Mouse (Mus musculus): ENCODE results near the gene Ccin. TPM values are rescaled to one million over a fixed set of nuclear protein-coding genes. Genes with fewer than 3 reads are reported as not detected.

The Ccin gene
- polyA plus RNA-seq (2015; fragmentation: Nextera tagmentation; extraction: Ambion mirVana): not detected in 2 replicates

DNA sequence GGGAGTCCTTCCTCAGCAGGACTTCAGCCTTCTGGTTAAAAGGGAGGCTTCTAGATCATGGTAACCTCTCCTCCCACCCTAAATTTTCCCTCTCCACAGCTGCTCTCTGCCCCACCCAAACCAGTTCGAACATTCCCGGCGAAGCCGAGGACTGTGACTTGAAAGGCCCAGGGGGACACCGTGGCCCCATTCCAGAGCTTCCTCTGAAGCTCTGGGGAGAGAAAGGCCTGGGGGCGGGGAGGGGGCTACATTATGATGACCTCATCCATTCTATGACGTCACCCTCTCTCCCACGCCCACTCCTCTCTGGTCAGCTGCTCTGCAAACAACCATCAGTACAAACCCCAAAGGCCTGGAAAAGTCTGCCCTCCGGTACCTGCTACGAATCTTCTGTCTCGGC is at the start of gene Ccin:
Gene Ccin, plus strand, starts transcription at position 303 of the 400 bp plus-strand sequence.

GRCm38 (mm10) chr4:43957292-43957845 is 25.9 kb upstream of the Ccin start, which contains the start of gene Glipr2:
Glipr2 (plus strand) TSS chr4:43957401.

DNA sequence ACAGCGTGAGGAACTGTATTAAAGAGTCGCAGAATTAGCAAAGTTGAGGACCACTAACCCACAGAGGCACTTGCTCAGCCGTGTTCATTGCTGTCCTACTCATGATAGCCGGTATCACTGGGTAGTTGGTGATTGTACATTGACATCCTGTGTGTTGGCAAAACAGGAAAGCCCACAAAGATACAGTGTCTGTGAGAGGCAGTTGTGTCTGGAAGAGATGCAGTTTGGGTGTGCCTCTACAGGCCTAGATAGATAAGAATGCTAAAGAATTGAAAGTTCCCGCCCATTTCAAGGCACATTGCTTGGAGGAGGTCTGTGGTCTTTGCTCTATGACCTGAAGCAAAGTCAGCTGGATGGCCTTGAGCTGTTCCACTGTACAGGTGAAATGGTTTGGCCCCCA is 20.8 kb downstream of the Ccin start, which contains the start of gene Clta:
Gene Clta, plus strand, starts transcription at position 327 of the 400 bp plus-strand sequence.

Other genes with a start within 250 kb of the Ccin start
- gene Olfr159, start 212.5 kb upstream of the Ccin start, polyA plus RNA-seq (2015; fragmentation: Nextera tagmentation; extraction: Ambion mirVana): not detected in 2 replicates
- gene Olfr156, start 159.6 kb upstream of the Ccin start, polyA plus RNA-seq (2015; fragmentation: Nextera tagmentation; extraction: Ambion mirVana): not detected in 2 replicates
- not detected in 2 replicates for gene Olfr157, start 143.3 kb upstream of the Ccin start, polyA plus RNA-seq (2015; fragmentation: Nextera tagmentation; extraction: Ambion mirVana)
- not detected in 2 replicates for gene Olfr155, start 131.9 kb upstream of the Ccin start, polyA plus RNA-seq (2015; fragmentation: Nextera tagmentation; extraction: Ambion mirVana)
- 11.2 and 15.7 TPM in 2 replicates for gene Reck, start 108.0 kb upstream of the Ccin start, polyA plus RNA-seq (2015; fragmentation: Nextera tagmentation; extraction: Ambion mirVana)
- 85.5 and 92.0 TPM in 2 replicates for gene Glipr2, start 26.1 kb upstream of the Ccin start, polyA plus RNA-seq (2015; fragmentation: Nextera tagmentation; extraction: Ambion mirVana)
- gene Clta, start 21.0 kb downstream of the Ccin start, polyA plus RNA-seq (2015; fragmentation: Nextera tagmentation; extraction: Ambion mirVana): 190 and 193 TPM in 2 replicates
- gene Gne, start 100.7 kb downstream of the Ccin start, polyA plus RNA-seq (2015; fragmentation: Nextera tagmentation; extraction: Ambion mirVana): 25.1 and 27.7 TPM in 2 replicates